ENCODE assay signal across 13 mouse cellular contexts in the genomic region with DNA sequence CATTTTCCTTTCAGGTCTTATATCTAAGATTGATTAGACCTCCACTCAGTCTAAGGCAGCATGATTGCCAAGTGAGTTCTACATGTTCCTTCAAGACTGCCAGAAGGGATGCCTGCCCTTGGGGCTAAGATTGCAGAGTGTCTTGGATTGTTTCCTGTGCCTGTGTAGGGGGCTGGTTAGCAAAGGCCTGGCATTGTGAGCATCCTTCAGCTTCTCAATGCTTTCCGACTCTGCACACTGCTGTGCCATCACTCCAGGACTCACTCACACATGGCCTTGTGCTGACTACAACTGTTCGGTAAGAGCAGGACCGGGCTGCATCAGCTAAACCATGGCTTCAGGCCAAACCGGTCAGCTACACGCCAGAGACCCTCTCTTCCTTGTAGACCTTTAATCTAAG.
A peak's percentile ranks its signal among the peaks of the same experiment; 100 is the strongest.
DNase-seq lines count a peak whose midpoint lies in the region; ATAC-seq and TF ChIP-seq lines count a peak whose summit lies in the region.
"Had no signal": no experiment of that assay in that cellular context is flagged by ENCODE, and none has a peak within 500 bp of the region (broad histone marks: within the 10 kb centered on the region; RNA-seq: fewer than 3 reads in every experiment).

No protein-coding gene starts in this region.

- H3K4me1 ChIP-seq in heart, adult 2 months (ENCODE audit: control insufficient read depth, insufficient read depth, low read length), result peaks cover 22% of the 10 kb centered on the region
- H3K4me1 ChIP-seq in forebrain, embryonic 14.5 days (ENCODE audit: control insufficient read depth, insufficient read depth, low read length), result peaks cover 25% of the 10 kb centered on the region
- peaks cover 21% of the 10 kb centered on the region for H3K4me1 ChIP-seq in limb, embryonic 10.5 days

- peaks cover 6% of the 10 kb centered on the region for H3K36me3 ChIP-seq in heart, adult 2 months (ENCODE audit: control insufficient read depth, insufficient read depth, low read length)
- H3K36me3 ChIP-seq in forebrain, embryonic 14.5 days (ENCODE audit: control insufficient read depth, insufficient read depth, low read length), result peaks cover 9% of the 10 kb centered on the region; the same call in 1 of the 2 replicates
- H3K36me3 ChIP-seq in limb, embryonic 10.5 days, result peaks cover 4% of the 10 kb centered on the region; the same call in 1 of the 2 replicates

- intact Hi-C loops in heart, adult 2 months (cut with DNase I), result loop anchor here (5.0 to 10.0 kb wide), 4 partner anchors 80 to 437 kb away; partner anchors contain the start of gene E130114P18Rik
- intact Hi-C loops in heart, postnatal 14 days (cut with DNase I), result loop anchor here (5.0 kb wide), 2 partner anchors 135 to 320 kb away; no protein-coding TSS in a partner anchor

- no peak for ATAC-seq in forebrain, embryonic 14.5 days
- ATAC-seq: activated CD4-positive, CD25-positive, alpha-beta regulatory T cell, adult 4 months; CD4-positive, CD25-positive, alpha-beta regulatory T cell, adult 4 months had no signal

- no peak for DNase-seq in heart, adult 2 months
- DNase-seq in heart, postnatal 14 days, result no peak
- DNase-seq in kidney, postnatal 10 days, result peak; percentile 24
- DNase-seq in kidney, adult 18-20 months, result no peak
- DNase-seq in forebrain, embryonic 14.5 days (ENCODE audit: low spot score), result no peak
- peak; percentile 23 for DNase-seq in limb, embryonic 10.5 days (ENCODE audit: low spot score)
- no peak for DNase-seq in embryo, embryonic 9.5 days (ENCODE audit: extremely low spot score)
- DNase-seq in left cerebral cortex, adult 18-20 months (ENCODE audit: low spot score in 2 of 2), result no peak
- DNase-seq: thymus, adult 18-20 months had no signal

- no peaks in the 10 kb centered on the region for H3K9me3 ChIP-seq in forebrain, embryonic 14.5 days (replicated peaks; ENCODE audit: control insufficient read depth, low read length)
- H3K9me3 ChIP-seq in limb, embryonic 10.5 days (replicated peaks), result no peaks in the 10 kb centered on the region
- H3K9me3 ChIP-seq: limb, embryonic 13.5 days; lung, embryonic 15.5 days had no signal

- TF ChIP-seq POLR2A in heart, adult 2 months (IDR thresholded peaks at IDR 0.05; ENCODE audit: insufficient read depth, low read depth, low read length), result no peak

- no peak for TF ChIP-seq EP300 in heart, adult 2 months (IDR thresholded peaks at IDR 0.05; ENCODE audit: insufficient read depth, low read depth, low read length)

- 54% methylated on average over 5 of the region's 5 CpGs for WGBS in heart, adult 2 months
- 82% methylated on average over 5 of the region's 5 CpGs for WGBS in forebrain, embryonic 14.5 days
- WGBS in limb, embryonic 10.5 days, result 95% methylated on average over 5 of the region's 5 CpGs

- TF ChIP-seq CTCF in heart, adult 2 months (IDR thresholded peaks at IDR 0.05), result no peak

- H3K4me3 ChIP-seq in heart, adult 2 months, result no peak overlapping the region
- no peak overlapping the region for H3K4me3 ChIP-seq in forebrain, embryonic 14.5 days (ENCODE audit: low read depth, low read length)
- H3K4me3 ChIP-seq in limb, embryonic 10.5 days, result no peak overlapping the region
- H3K4me3 ChIP-seq: limb, embryonic 13.5 days; lung, embryonic 15.5 days had no signal

- H3K79me2 ChIP-seq in heart, adult 2 months (replicated peaks; ENCODE audit: control insufficient read depth, insufficient read depth, low read length), result no peaks in the 10 kb centered on the region; the same call in 1 of the 2 replicates

- no peak overlapping the region for H3K4me2 ChIP-seq in forebrain, embryonic 14.5 days (ENCODE audit: low read length)
- H3K4me2 ChIP-seq: limb, embryonic 13.5 days; lung, embryonic 15.5 days had no signal

- peak overlapping the region; percentile 75; the same call in 1 of the 2 replicates for H3K27ac ChIP-seq in heart, adult 2 months
- H3K27ac ChIP-seq in forebrain, embryonic 14.5 days (ENCODE audit: low read depth, low read length), result peak overlapping the region; percentile 53; the same call in 1 of the 2 replicates
- 0 out of 2 replicates have a peak overlapping the region, but pooled peaks have one; percentile 25 for H3K27ac ChIP-seq in limb, embryonic 10.5 days

- no peaks in the 10 kb centered on the region for H3K27me3 ChIP-seq in heart, adult 2 months (ENCODE audit: control insufficient read depth, insufficient read depth, low read length)
- no peaks in the 10 kb centered on the region for H3K27me3 ChIP-seq in forebrain, embryonic 14.5 days (replicated peaks; ENCODE audit: control insufficient read depth, insufficient read depth, low read length)
- peaks cover 6% of the 10 kb centered on the region; the same call in 1 of the 2 replicates for H3K27me3 ChIP-seq in limb, embryonic 10.5 days (ENCODE audit: low read depth, poor library complexity, severe bottlenecking)
- H3K27me3 ChIP-seq: limb, embryonic 13.5 days; lung, embryonic 15.5 days had no signal

- no peak overlapping the region for H3K9ac ChIP-seq in heart, adult 2 months (ENCODE audit: low read depth, low read length)
- H3K9ac ChIP-seq in forebrain, embryonic 14.5 days (ENCODE audit: low read length), result no peak overlapping the region
- H3K9ac ChIP-seq: limb, embryonic 13.5 days; lung, embryonic 15.5 days had no signal

Comparison
In these comparisons a context has a peak if more than half of its experiments do, and no peak if none do; other contexts are left out.
1. DNase-seq: peak in kidney, postnatal 10 days (single experiment) and limb, embryonic 10.5 days (single experiment); none in heart, adult 2 months (0 of 2), heart, postnatal 14 days (0 of 2), kidney, adult 18-20 months (single experiment), forebrain, embryonic 14.5 days (single experiment), embryo, embryonic 9.5 days (single experiment) and left cerebral cortex, adult 18-20 months (0 of 2).
2. H3K27ac ChIP-seq: peak in every context shown above with its lines; median percentile 75 in heart, adult 2 months; 53 in forebrain, embryonic 14.5 days; 25 in limb, embryonic 10.5 days.